In the genomic region with DNA sequence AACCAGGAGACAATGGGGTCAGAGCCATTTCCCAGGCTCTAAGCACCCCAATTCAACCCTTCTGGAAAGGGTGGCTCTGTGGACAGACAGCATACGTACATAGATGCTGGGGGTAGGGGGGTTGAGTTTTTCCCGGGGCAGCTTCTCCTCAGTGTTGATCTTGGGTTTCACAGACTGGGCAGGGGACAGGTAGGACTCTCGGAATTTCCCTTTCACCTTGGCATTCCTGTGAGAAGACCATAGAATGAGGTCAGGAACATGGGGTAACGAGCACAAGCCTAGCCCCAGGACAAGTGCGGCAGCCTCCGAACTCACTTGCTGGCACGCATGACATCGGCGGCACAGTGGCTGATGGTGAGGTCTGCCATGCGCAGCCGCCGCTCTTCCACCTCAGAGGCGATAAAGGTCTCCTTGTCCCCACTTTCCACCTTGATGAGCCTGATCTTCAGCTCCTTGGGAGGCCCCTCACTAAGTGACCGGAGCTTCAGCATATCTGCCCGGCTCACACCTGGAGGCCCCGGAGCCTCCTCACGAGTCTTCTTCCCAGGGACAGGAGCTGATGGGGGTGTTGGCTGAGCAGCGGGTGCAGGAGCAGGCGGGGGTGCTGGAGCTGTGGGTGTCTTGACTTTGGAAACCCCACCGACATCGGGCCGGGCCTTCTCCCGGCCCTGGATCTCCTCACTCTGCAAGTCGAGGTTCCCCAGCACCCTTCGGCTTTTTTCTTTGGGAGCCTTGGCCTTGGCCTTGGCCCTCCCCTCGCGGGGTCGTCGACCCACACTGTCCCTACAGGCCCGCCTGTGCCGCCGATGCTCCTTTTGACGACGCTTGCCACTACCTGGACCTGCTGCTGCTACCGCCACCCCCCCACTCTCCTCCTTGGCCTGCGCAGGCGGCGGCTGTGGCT, we compare ENCODE assay signal across 11 mouse cellular contexts. TPM values are rescaled to one million over a fixed set of nuclear protein-coding genes. Genes with fewer than 3 reads are reported as not detected.
A peak's percentile ranks its signal among the peaks of the same experiment; 100 is the strongest.
DNase-seq lines count a peak whose midpoint lies in the region; TF ChIP-seq lines count a peak whose summit lies in the region.
"Had no signal": no experiment of that assay in that cellular context is flagged by ENCODE, and none has a peak within 500 bp of the region (broad histone marks: within the 10 kb centered on the region; RNA-seq: fewer than 3 reads in every experiment).

No protein-coding gene starts in this region.

- no peak overlapping the region for H3K4me3 ChIP-seq in cerebellum, adult 2 months (replicated peaks; ENCODE audit: insufficient read depth, low read depth, low read length)
- peak overlapping the region; percentile 10; the same call in 1 of the 2 replicates for H3K4me3 ChIP-seq in limb, embryonic 10.5 days
- H3K4me3 ChIP-seq: layer of hippocampus, adult 2 months; midbrain, embryonic 13.5 days; stomach, embryonic 15.5 days had no signal

- no peaks in the 10 kb centered on the region for H3K27me3 ChIP-seq in cerebellum, adult 2 months (ENCODE audit: control insufficient read depth, insufficient read depth, low read length)
- H3K27me3 ChIP-seq in limb, embryonic 10.5 days (ENCODE audit: low read depth, poor library complexity, severe bottlenecking): peaks cover 13% of the 10 kb centered on the region; the same call in 1 of the 2 replicates
- H3K27me3 ChIP-seq: stomach, embryonic 15.5 days had no signal

- WGBS in cerebellum, adult 2 months: 80% methylated on average over 36 of the region's 38 CpGs
- WGBS in limb, embryonic 10.5 days: 93% methylated on average over 36 of the region's 38 CpGs

- H3K9me3 ChIP-seq in limb, embryonic 10.5 days (replicated peaks): no peaks in the 10 kb centered on the region
- H3K9me3 ChIP-seq: midbrain, embryonic 13.5 days; stomach, embryonic 15.5 days had no signal

- peak; percentile 93 for DNase-seq in heart, adult 11 months
- DNase-seq in heart, adult 9 months (ENCODE audit: low spot score in 2 of 2): no peak
- DNase-seq in ovary, adult 18-20 months (ENCODE audit: low spot score): peak; percentile 5
- no peak for DNase-seq in ovary, postnatal 14 days (ENCODE audit: low spot score)
- DNase-seq in cerebellum, adult 2 months: peak; percentile 28 to 29
- DNase-seq in limb, embryonic 10.5 days (ENCODE audit: low spot score): no peak
- DNase-seq in retina, embryonic 14.5 days (ENCODE audit: low spot score): no peak
- DNase-seq: kidney, adult 2 months had no signal

- no peak for TF ChIP-seq POLR2A in cerebellum, adult 2 months (IDR thresholded peaks at IDR 0.05; ENCODE audit: borderline replicate concordance, insufficient read depth, low read length)

- H3K4me1 ChIP-seq in cerebellum, adult 2 months (ENCODE audit: control insufficient read depth, insufficient read depth, low read length): peaks cover 13% of the 10 kb centered on the region; the same call in 1 of the 2 replicates
- H3K4me1 ChIP-seq in limb, embryonic 10.5 days: peaks cover 48% of the 10 kb centered on the region

- H3K27ac ChIP-seq in cerebellum, adult 2 months (ENCODE audit: insufficient read depth, low read length): no peak overlapping the region
- H3K27ac ChIP-seq in limb, embryonic 10.5 days: no peak overlapping the region
- H3K27ac ChIP-seq: layer of hippocampus, adult 2 months; midbrain, embryonic 13.5 days; stomach, embryonic 15.5 days had no signal

- TF ChIP-seq CTCF in cerebellum, adult 2 months (IDR thresholded peaks at IDR 0.05; ENCODE audit: borderline replicate concordance, insufficient read depth, low read depth, low read length): no peak

- H3K36me3 ChIP-seq in limb, embryonic 10.5 days: peaks cover 91% of the 10 kb centered on the region

RNA-seq across cellular contexts. Expression of a gene that starts 5.9 kb away (rescaled TPM):
- 5.7 and 6.0 TPM in 2 replicates for polyA plus RNA-seq in cerebellum, adult 2 months (2012; rRNA removed)
- polyA plus RNA-seq in limb, embryonic 10.5 days (2016; fragmentation: Nextera tagmentation; extraction: Ambion mirVana): 23.0 and 24.7 TPM in 2 replicates

RNA-seq across cellular contexts. Expression of a gene that starts 8.5 kb away (rescaled TPM):
- 40.2 and 41.9 TPM in 2 replicates for polyA plus RNA-seq in cerebellum, adult 2 months (2012; rRNA removed)
- 45.2 and 51.6 TPM in 2 replicates for polyA plus RNA-seq in limb, embryonic 10.5 days (2016; fragmentation: Nextera tagmentation; extraction: Ambion mirVana)

RNA-seq across cellular contexts. Expression of a gene that starts 8.7 kb away (rescaled TPM):
- polyA plus RNA-seq in cerebellum, adult 2 months (2012; rRNA removed): 193 and 200 TPM in 2 replicates
- polyA plus RNA-seq in limb, embryonic 10.5 days (2016; fragmentation: Nextera tagmentation; extraction: Ambion mirVana): 140 and 151 TPM in 2 replicates

RNA-seq across cellular contexts. Expression of a gene that starts 9.5 kb away (rescaled TPM):
- 14.0 and 16.5 TPM in 2 replicates for polyA plus RNA-seq in cerebellum, adult 2 months (2012; rRNA removed)
- 36.6 and 40.8 TPM in 2 replicates for polyA plus RNA-seq in limb, embryonic 10.5 days (2016; fragmentation: Nextera tagmentation; extraction: Ambion mirVana)

RNA-seq across cellular contexts. Expression of a gene that starts 34.7 kb away (rescaled TPM):
- 111 and 115 TPM in 2 replicates for polyA plus RNA-seq in cerebellum, adult 2 months (2012; rRNA removed)
- polyA plus RNA-seq in limb, embryonic 10.5 days (2016; fragmentation: Nextera tagmentation; extraction: Ambion mirVana): 35.1 and 70.5 TPM in 2 replicates

Comparison
In these comparisons a context has a peak if more than half of its experiments do, and no peak if none do; other contexts are left out.
1. DNase-seq: peak in heart, adult 11 months (single experiment), ovary, adult 18-20 months (single experiment) and cerebellum, adult 2 months (2 of 2); none in heart, adult 9 months (0 of 2), ovary, postnatal 14 days (single experiment), limb, embryonic 10.5 days (single experiment) and retina, embryonic 14.5 days (single experiment).